Mouse (Mus musculus): ENCODE measurements around the gene Ube3b. TPM values are rescaled to one million over a fixed set of nuclear protein-coding genes. Genes with fewer than 3 reads are reported as not detected.

Ube3b gene
- total RNA-seq, 2 experiments from 2014 or later = 83.4 to 89.8 TPM

DNA sequence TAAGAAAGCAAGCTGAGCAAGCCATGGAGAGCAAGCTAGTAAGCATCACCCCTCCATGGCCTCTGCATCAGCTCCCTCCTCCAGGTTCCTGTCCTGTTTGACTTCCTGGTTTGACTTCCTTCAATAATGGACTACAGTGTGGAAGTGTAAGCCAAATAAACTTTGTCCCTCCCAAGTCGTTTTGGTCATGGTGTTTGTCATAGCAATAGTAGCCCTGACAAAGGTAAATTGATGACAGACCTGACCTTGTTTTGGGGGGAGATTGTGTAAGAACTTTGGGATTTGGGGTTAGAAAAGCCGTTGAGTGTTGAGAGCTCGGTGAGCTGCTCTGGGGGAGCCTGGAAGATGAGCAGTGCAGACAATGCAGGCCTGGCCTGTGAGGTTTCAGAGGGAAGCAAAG is 90.0 kb downstream of the Ube3b start:
- DNase-seq (ENCODE audit: extremely low spot score in 1 of 2, low spot score in 1 of 2) = no peak

Small RNA genes within 50 kb of the gene (microRNA-seq; reads per million reads assigned to microRNA genes)
- 0.20 to 0.55 reads per million in 2 experiments for gene Mir7027

Other genes starting within 250 kb of the Ube3b start
- gene Acacb, start 234.1 kb upstream of the Ube3b start, total RNA-seq (2021) = 1 to 10 TPM; 6.1 to 6.5 TPM
- not detected for gene Foxn4, start 106.8 kb upstream of the Ube3b start, total RNA-seq (2021)
- gene Myo1h, start 91.4 kb upstream of the Ube3b start, total RNA-seq (2021) = 1 to 10 TPM; 2.4 to 2.7 TPM
- gene Kctd10, start 99 bp upstream of the Ube3b start, total RNA-seq (2021) = 10 to 100 TPM; 46.2 to 49.5 TPM
- 10 to 100 TPM; 17.3 to 19.9 TPM for gene Mmab, start 63.5 kb downstream of the Ube3b start, total RNA-seq (2021)
- 10 to 100 TPM; 33.6 to 36.7 TPM for gene Mvk, start 63.7 kb downstream of the Ube3b start, total RNA-seq (2021)
- 1 to 10 TPM; 5.1 to 6.6 TPM for gene Fam222a, start 187.4 kb downstream of the Ube3b start, total RNA-seq (2021)

Data from layer of hippocampus, postnatal 25 days (tissue).